Mouse (Mus musculus) kidney, embryonic 16.5 days (tissue): ENCODE measurements around the gene Gdpd5. TPM values are rescaled to one million over a fixed set of nuclear protein-coding genes. Genes with fewer than 3 reads are reported as not detected.
"Not testable (repeated sequence)": the region's sequence is repeated elsewhere in the genome, so short reads cannot be mapped to it uniquely, and the experiment has no call there.

Source experiments
- ATAC-seq: fragments of 200-750 bp; cut with Nextera tagmentation; 2 replicates; pipeline ENCODE4 v1.8.0; 2017; ENCODE audit warnings: moderate TSS enrichment; ENCODE audit not compliant: low FRiP score, low TSS enrichment
- H3K27ac ChIP-seq: fragments of 300-500 bp; sonication (generic); 2 replicates; pipeline ENCODE4 v1.5.1; 2014; ENCODE audit warnings: low read length
- H3K27me3 ChIP-seq: fragments of 300-500 bp; sonication (generic); 2 replicates; pipeline ENCODE4 v1.6.1; 2014; ENCODE audit warnings: low read length, control low read depth, mixed read lengths; ENCODE audit not compliant: insufficient read depth
- H3K36me3 ChIP-seq: fragments of 300-500 bp; sonication (generic); 2 replicates; pipeline ENCODE4 v1.6.1; 2014; ENCODE audit warnings: low read length, control low read depth, mixed read lengths; ENCODE audit not compliant: insufficient read depth
- H3K4me1 ChIP-seq: fragments of 300-500 bp; sonication (generic); 2 replicates; pipeline ENCODE4 v1.6.1; 2014; ENCODE audit warnings: low read length, control low read depth, mixed read lengths; ENCODE audit not compliant: insufficient read depth
- H3K4me2 ChIP-seq: fragments of 300-500 bp; sonication (generic); replicated peaks from 2 replicates; pipeline ENCODE4 v1.6.1; 2014; ENCODE audit warnings: low read depth, low read length
- H3K4me3 ChIP-seq: fragments of 300-500 bp; sonication (generic); 2 replicates; pipeline ENCODE4 v1.5.1; 2014; ENCODE audit warnings: mild to moderate bottlenecking, low read length
- H3K9ac ChIP-seq: fragments of 300-500 bp; sonication (generic); replicated peaks from 2 replicates; pipeline ENCODE4 v1.6.1; 2014; ENCODE audit warnings: low read length
- H3K9me3 ChIP-seq: fragments of 300-500 bp; sonication (generic); 2 replicates; pipeline ENCODE4 v1.6.1; 2016; ENCODE audit warnings: low read length, control low read depth
- WGBS: fragments of 180-500 bp; shearing (Covaris S2); extraction: QIAGEN DNeasy Blood & Tissue Kit; methylation state at CpG from one replicate; pipeline ENCODE4 v1.1.7; 2014; 5-methylcytosine and 5-hydroxymethylcytosine counted together
- polyA plus RNA-seq: library from polyadenylated mRNA; unstranded; fragments of >200 nt; fragmentation: Nextera tagmentation; extraction: Ambion mirVana; gene quantifications from 2 replicates; pipeline ENCODE4 v1.2.1, GENCODE M21; 2015

The Gdpd5 gene
- polyA plus RNA-seq, 1 experiment from 2014 or later = 20.5 TPM

- no peak overlapping the region for H3K4me2 ChIP-seq
- H3K27ac ChIP-seq = no peak overlapping the region
- no peaks in the 10 kb centered on the region for H3K4me1 ChIP-seq
- WGBS = 47% methylated on average over 1 of the region's 1 CpGs
- H3K4me3 ChIP-seq = no peak overlapping the region
- no peaks in the 10 kb centered on the region for H3K9me3 ChIP-seq
- no peak for ATAC-seq
- H3K36me3 ChIP-seq = no peaks in the 10 kb centered on the region
- no peak overlapping the region for H3K9ac ChIP-seq
- H3K27me3 ChIP-seq = no peaks in the 10 kb centered on the region
Measured at GRCm38 (mm10) chr7:99501148-99501547, 119.9 kb downstream of the Gdpd5 start.

GRCm38 (mm10) chr7:99504556-99504955 is 123.3 kb downstream of the Gdpd5 start:
- no peaks in the 10 kb centered on the region for H3K4me1 ChIP-seq
- no peak for ATAC-seq
- H3K27me3 ChIP-seq = no peaks in the 10 kb centered on the region
- H3K4me3 ChIP-seq = no peak overlapping the region
- no peak overlapping the region for H3K9ac ChIP-seq
- peaks cover 5% of the 10 kb centered on the region; the same call in 1 of the 2 replicates for H3K9me3 ChIP-seq
- H3K27ac ChIP-seq = no peak overlapping the region
- no peak overlapping the region for H3K4me2 ChIP-seq
- H3K36me3 ChIP-seq = no peaks in the 10 kb centered on the region

- not testable (repeated sequence) for H3K9me3 ChIP-seq, H3K36me3 ChIP-seq, H3K4me1 ChIP-seq, H3K27me3 ChIP-seq, H3K9ac ChIP-seq, ATAC-seq, H3K4me3 ChIP-seq, H3K4me2 ChIP-seq, H3K27ac ChIP-seq
- 20% methylated on average over 2 of the region's 2 CpGs for WGBS
Measured at GRCm38 (mm10) chr7:99508187-99508586, 127.0 kb downstream of the Gdpd5 start.

GRCm38 (mm10) chr7:99510087-99510501 is 128.9 kb downstream of the Gdpd5 start:
- H3K27ac ChIP-seq = no peak overlapping the region
- H3K9ac ChIP-seq = no peak overlapping the region
- H3K4me3 ChIP-seq = no peak overlapping the region
- 20% methylated on average over 8 of the region's 8 CpGs for WGBS
- H3K4me1 ChIP-seq = no peaks in the 10 kb centered on the region
- no peak for ATAC-seq
- H3K4me2 ChIP-seq = no peak overlapping the region
- no peaks in the 10 kb centered on the region for H3K27me3 ChIP-seq
- H3K9me3 ChIP-seq = peaks cover 5% of the 10 kb centered on the region; the same call in 1 of the 2 replicates
- no peaks in the 10 kb centered on the region for H3K36me3 ChIP-seq

Other genes starting within 250 kb of the Gdpd5 start
- gene Uvrag, start 240.3 kb upstream of the Gdpd5 start, polyA plus RNA-seq = 16.6 and 18.7 TPM in 2 replicates
- 41.6 and 43.4 TPM in 2 replicates for gene Dgat2, start 198.7 kb upstream of the Gdpd5 start, polyA plus RNA-seq
- 12.2 and 14.9 TPM in 2 replicates for gene Mogat2, start 142.8 kb upstream of the Gdpd5 start, polyA plus RNA-seq
- gene Map6, start 114.0 kb upstream of the Gdpd5 start, polyA plus RNA-seq = 1.7 and 2.1 TPM in 2 replicates
- gene Serpinh1, start 28.2 kb upstream of the Gdpd5 start, polyA plus RNA-seq = 1,752 and 1,857 TPM in 2 replicates
- gene Klhl35, start 84.6 kb downstream of the Gdpd5 start, polyA plus RNA-seq = 0.66 and 0.75 TPM in 2 replicates
- 746 and 752 TPM in 2 replicates for gene Rps3, start 102.3 kb downstream of the Gdpd5 start, polyA plus RNA-seq
- 11.2 and 11.4 TPM in 2 replicates for gene Arrb1, start 154.1 kb downstream of the Gdpd5 start, polyA plus RNA-seq
- gene Tpbgl, start 245.7 kb downstream of the Gdpd5 start, polyA plus RNA-seq = 0.67 and 0.72 TPM in 2 replicates